Mouse (Mus musculus): ENCODE measurements around the gene Mad1l1. TPM values are rescaled to one million over a fixed set of nuclear protein-coding genes. Genes with fewer than 3 reads are reported as not detected.
A peak's percentile ranks its signal among the peaks of the same experiment; 100 is the strongest.

Gene Mad1l1
- polyA plus RNA-seq, 1 experiment from 2014 or later = 30.0 TPM

DNA sequence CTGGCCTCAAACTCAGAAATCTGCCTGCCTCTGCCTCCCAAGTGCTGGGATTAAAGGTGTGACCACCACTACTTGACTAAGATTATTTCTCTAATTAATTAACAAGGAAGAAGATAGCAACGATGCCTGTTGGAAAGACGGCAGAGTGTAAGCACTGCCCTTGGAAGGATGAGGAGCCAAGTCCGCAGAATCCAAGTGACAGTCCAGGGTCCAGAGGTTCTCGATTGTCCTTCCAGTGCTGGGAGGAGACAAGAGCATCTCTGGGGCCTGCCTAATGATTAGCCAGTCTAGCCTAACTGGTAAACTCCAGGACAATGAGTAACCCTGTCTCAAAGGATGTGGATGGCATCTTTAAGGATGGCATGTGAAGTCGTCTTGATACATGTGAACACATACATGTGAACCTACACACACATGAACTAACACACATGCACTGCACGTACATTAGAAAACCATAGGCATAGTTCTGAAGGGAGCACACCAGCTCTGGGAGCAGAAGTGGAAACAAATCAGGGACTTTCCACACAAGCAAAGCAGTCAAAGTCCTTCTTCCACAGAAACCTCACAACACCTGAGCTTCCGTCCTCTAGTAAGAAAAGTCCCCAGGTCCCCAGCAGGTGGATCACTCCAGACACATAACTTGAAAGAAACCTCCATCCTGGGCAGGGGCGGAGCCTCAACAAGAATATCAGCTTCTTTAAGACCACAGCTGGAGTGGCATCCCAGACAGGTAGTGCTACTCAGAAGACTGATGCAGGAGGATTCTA is 29.6 kb upstream of the Mad1l1 start:
- POLR2A ChIA-PET = no interaction called here
- ATAC-seq = no peak
- H3K27me3 ChIP-seq = no peaks in the 10 kb centered on the region
- DNase-seq (ENCODE audit: low read depth, low spot score) = no peak
- no peak for TF ChIP-seq CTCF (IDR thresholded peaks at IDR 0.05)
- CTCF ChIA-PET = no interaction called here
- in situ Hi-C loops (cut with MboI; ENCODE audit: low pct_unique_long_range_greater_than_20kb) = no loop called here

DNA sequence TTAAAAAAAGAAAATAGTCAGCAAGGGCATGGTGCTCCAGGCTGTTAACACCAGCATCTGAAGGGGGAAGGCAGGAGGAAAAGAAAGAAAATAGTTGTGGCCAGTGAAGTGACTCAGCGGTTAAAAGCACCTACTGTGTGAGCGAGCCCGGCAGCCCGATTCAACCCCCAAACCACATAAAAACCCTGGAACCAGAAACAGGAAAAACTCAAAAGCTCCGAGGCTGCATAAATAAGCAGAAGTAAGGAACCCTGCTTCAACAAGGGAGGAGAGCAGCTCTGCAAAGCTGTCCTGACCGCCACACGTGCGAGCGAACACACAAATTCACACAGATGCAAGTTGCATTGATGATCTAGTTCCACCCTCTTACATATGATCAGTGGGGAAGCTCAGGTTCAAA is 28.5 kb upstream of the Mad1l1 start:
- in situ Hi-C loops (cut with MboI; ENCODE audit: low pct_unique_long_range_greater_than_20kb) = no loop called here
- ChIA-PET CTCF (no interaction called here), POLR2A (no interaction called here)
- H3K27me3 ChIP-seq = no peaks in the 10 kb centered on the region
- no peak for ATAC-seq
- TF ChIP-seq CTCF (IDR thresholded peaks at IDR 0.05) = no peak
- no peak for DNase-seq (ENCODE audit: low read depth, low spot score)

DNA sequence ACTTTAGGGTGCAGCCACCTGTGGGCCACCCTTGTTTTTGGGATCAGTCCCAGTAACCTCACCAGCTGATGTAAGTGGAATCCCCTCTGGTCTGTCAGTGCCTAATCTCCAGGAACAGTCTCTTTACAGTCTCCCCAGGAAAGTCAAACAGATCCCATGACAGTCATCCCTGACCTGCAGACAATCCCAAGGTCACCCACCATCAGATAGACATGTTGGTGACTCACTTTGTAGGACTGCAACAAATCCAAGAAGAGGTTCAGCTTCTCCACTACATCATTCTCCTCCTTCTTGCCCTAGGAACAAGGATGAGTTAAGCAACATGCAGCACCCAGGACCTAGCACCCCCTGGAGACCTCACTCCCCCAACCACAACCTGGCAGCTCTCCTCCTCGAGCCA is 24.7 kb upstream of the Mad1l1 start:
- TF ChIP-seq CTCF (IDR thresholded peaks at IDR 0.05) = no peak
- CTCF ChIA-PET = interaction anchor here (0.8 to 1.1 kb wide), 3 partner anchors 9 to 69 kb away, joined by 3 to 7 read pairs (median 4); no protein-coding TSS in a partner anchor
- H3K27me3 ChIP-seq = no peaks in the 10 kb centered on the region
- in situ Hi-C loops (cut with MboI; ENCODE audit: low pct_unique_long_range_greater_than_20kb) = no loop called here
- ATAC-seq = peak; percentile 23
- POLR2A ChIA-PET = no interaction called here
- DNase-seq (ENCODE audit: low read depth, low spot score) = peak; percentile 55

DNA sequence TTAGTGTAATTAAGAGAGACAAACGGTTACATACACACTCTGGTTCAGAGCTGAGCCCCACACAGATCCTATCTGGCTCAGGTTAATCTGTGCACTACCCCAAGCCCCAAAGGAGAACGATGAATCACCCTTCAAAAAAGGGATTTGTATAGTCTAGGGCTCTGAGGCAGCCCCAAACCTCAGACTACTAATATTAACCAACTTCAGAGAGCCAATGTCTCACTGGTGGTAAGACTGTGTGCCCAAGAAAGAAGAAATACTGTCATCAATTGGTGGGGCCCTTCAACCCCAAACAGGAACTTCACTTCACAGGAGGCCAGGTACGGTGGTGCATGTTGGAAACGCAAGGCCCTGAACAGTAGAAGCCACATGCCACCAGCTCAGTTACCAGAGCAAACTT is 23.9 kb upstream of the Mad1l1 start:
- DNase-seq (ENCODE audit: low read depth, low spot score) = peak; percentile 51
- ChIA-PET CTCF (interaction anchor here (1.1 kb wide), 1 partner anchor 9 kb away, joined by 7 read pairs; no protein-coding TSS in a partner anchor), POLR2A (no interaction called here)
- ATAC-seq = no peak
- TF ChIP-seq CTCF (IDR thresholded peaks at IDR 0.05) = no peak
- in situ Hi-C loops (cut with MboI; ENCODE audit: low pct_unique_long_range_greater_than_20kb) = no loop called here
- no peaks in the 10 kb centered on the region for H3K27me3 ChIP-seq

DNA sequence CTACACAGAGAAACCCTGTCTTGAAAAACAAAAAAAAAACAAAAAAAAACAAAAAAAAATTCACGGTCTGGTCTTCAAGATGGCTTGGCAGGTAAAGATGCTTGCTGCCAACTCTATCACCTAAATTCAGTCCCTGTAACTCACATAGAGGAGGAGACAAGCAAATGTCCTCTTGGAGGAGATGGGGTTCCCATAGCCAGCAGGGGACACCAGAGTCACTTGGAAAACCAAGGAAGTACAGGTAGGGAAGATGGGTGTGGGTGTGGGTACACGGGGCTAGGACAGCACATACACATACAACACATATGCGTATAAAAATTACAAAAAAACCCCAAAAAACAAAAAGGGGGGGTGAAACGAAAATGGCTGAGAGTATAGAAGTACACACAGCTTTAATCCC is 21.5 kb upstream of the Mad1l1 start:
- ChIA-PET POLR2A (interaction anchor here (1.1 to 1.4 kb wide), 2 partner anchors 14 to 48 kb away, joined by 3 to 7 read pairs; no protein-coding TSS in a partner anchor), CTCF (interaction anchor here (2.0 kb wide), 1 partner anchor 10 kb away, joined by 8 read pairs; no protein-coding TSS in a partner anchor)
- no peak for ATAC-seq
- no peak for DNase-seq (ENCODE audit: low read depth, low spot score)
- TF ChIP-seq CTCF (IDR thresholded peaks at IDR 0.05) = no peak
- H3K27me3 ChIP-seq = no peaks in the 10 kb centered on the region
- in situ Hi-C loops (cut with MboI; ENCODE audit: low pct_unique_long_range_greater_than_20kb) = no loop called here

DNA sequence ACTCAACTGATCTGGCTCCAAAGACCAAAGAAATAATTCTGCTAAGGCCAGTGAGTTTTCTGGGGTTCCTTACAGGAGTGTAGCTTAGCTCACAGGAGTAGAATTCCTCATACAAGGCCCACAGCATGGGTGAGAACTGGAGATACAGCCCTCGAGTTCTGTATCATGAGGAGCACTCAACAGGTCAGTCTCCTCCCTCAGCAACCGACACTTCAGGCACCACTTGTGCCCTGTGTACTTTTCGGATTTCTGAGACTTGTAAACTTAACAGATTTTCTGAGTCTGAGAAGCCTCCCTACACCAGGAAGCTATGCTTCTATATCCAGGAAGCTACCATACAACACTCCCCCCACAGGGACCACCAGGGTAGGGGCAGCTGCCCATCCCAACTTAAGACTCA is 18.5 kb upstream of the Mad1l1 start:
- POLR2A ChIA-PET = no interaction called here
- DNase-seq (ENCODE audit: low read depth, low spot score) (no peak), ATAC-seq (no peak)
- CTCF ChIA-PET = interaction anchor here (1.2 to 5.4 kb wide), 2 partner anchors 10 to 56 kb away, joined by 3 to 28 read pairs; no protein-coding TSS in a partner anchor
- no peak for TF ChIP-seq CTCF (IDR thresholded peaks at IDR 0.05)
- H3K27me3 ChIP-seq = no peaks in the 10 kb centered on the region
- in situ Hi-C loops (cut with MboI; ENCODE audit: low pct_unique_long_range_greater_than_20kb) = loop anchor here (5.0 kb wide), 1 partner anchor 52 kb away; no protein-coding TSS in a partner anchor

DNA sequence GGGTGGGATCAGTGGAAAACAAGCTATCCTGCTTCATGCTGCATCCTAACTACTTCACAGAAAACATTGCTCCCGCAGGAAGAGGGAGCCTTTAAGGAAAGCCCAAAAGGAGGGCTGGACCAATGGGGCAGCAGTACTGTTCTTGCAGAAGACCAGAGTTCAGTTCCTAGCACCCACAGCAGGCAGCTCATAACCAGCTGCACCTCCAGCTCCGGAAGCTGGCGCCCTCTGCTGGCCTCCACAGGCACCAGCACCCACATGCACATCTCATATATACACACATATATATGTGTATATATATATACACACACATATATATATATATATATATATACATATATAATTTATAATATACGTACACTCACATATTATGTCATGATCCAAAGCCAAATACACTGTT is 17.4 kb upstream of the Mad1l1 start:
- ChIA-PET CTCF (interaction anchor here (0.9 to 5.4 kb wide), 2 partner anchors 19 to 57 kb away, joined by 3 to 28 read pairs; no protein-coding TSS in a partner anchor), POLR2A (no interaction called here)
- TF ChIP-seq CTCF (IDR thresholded peaks at IDR 0.05) = no peak
- no peaks in the 10 kb centered on the region for H3K27me3 ChIP-seq
- in situ Hi-C loops (cut with MboI; ENCODE audit: low pct_unique_long_range_greater_than_20kb) = loop anchor here (5.0 kb wide), 1 partner anchor 54 kb away; no protein-coding TSS in a partner anchor
- ATAC-seq = no peak
- DNase-seq (ENCODE audit: low read depth, low spot score) = no peak

DNA sequence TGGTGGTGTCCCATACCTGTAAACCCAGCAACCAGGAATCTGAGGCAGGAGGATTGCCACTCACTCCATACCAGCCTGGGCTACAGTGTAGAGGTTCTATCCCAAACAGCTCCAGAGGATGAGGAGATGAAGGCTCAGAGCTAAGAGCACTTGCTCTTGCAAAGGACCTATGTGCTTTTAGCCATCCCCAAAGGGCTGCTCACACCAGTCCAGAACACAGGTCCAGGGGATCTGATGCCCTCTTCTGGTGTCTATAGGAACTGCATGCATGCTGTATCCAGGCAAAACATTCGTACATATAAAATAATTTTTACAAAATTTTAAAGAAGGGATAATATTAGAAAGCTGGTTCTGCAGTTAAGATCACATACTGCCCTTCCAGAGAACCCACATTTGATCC is 15.3 kb upstream of the Mad1l1 start:
- ATAC-seq (no peak), DNase-seq (ENCODE audit: low read depth, low spot score) (no peak)
- ChIA-PET CTCF (interaction anchor here (0.8 to 5.4 kb wide), 13 partner anchors 9 to 498 kb away, joined by 3 to 28 read pairs (median 5); partner anchors contain the start of genes Mad1l1, Nudt1 and Snx8), POLR2A (no interaction called here)
- peak; percentile 89 for TF ChIP-seq CTCF (IDR thresholded peaks at IDR 0.05)
- no peaks in the 10 kb centered on the region for H3K27me3 ChIP-seq
- in situ Hi-C loops (cut with MboI; ENCODE audit: low pct_unique_long_range_greater_than_20kb) = loop anchor here (5.0 kb wide), 1 partner anchor 56 kb away; no protein-coding TSS in a partner anchor

DNA sequence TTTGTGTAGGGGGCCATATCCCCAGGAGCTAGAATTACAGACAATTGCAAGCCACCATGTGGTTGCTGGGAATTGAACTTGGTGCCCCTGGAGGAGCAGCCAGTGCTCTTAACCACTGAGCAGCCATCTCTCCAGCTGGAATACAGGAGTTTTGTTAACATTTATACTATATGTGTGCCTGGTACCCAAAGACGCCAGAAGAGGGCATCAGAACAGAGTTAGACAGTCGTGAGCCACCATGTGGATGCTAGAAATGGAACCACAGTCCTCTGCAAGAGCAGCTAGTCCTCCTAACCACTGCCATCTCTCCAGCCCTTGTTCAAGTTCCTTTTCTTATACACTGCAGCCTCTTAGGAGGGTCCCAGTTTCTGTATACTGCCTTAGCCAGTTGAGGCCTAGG is 12.3 kb upstream of the Mad1l1 start:
- no peaks in the 10 kb centered on the region for H3K27me3 ChIP-seq
- POLR2A ChIA-PET = interaction anchor here (0.9 kb wide), 1 partner anchor 425 kb away, joined by 3 read pairs; no protein-coding TSS in a partner anchor
- ATAC-seq (no peak), DNase-seq (ENCODE audit: low read depth, low spot score) (no peak)
- TF ChIP-seq CTCF (IDR thresholded peaks at IDR 0.05) = peak; percentile 81
- in situ Hi-C loops (cut with MboI; ENCODE audit: low pct_unique_long_range_greater_than_20kb) = no loop called here
- CTCF ChIA-PET = interaction anchor here (0.9 to 3.7 kb wide), 7 partner anchors 9 to 81 kb away, joined by 3 to 20 read pairs (median 5); no protein-coding TSS in a partner anchor

DNA sequence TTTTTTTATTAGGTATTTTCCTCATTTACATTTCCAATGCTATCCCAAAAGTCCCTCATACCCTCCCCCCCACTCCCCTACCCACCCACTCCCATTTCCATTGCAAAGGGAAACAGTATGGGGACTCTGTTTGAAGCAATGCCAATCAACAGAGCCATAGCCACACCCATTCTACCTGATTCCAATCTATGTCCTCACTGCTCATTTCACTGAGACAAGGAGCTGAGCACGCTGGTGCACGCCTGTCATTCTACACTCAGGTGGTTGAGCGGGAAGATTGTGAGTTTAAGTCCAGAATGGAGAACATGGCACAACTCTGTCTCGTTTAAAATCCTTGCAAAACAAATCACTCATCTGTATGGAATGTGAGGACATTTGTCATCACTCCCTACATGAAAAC is 11.2 kb upstream of the Mad1l1 start:
- no peaks in the 10 kb centered on the region for H3K27me3 ChIP-seq
- DNase-seq (ENCODE audit: low read depth, low spot score) (no peak), ATAC-seq (no peak)
- ChIA-PET POLR2A (interaction anchor here (1.1 kb wide), 1 partner anchor 17 kb away, joined by 3 read pairs; no protein-coding TSS in a partner anchor), CTCF (interaction anchor here (0.9 to 3.7 kb wide), 4 partner anchors 10 to 64 kb away, joined by 3 to 20 read pairs (median 8); no protein-coding TSS in a partner anchor)
- in situ Hi-C loops (cut with MboI; ENCODE audit: low pct_unique_long_range_greater_than_20kb) = no loop called here
- TF ChIP-seq CTCF (IDR thresholded peaks at IDR 0.05) = no peak
